Mouse (Mus musculus) stomach, embryonic 14.5 days (tissue): Measurements from ENCODE around the gene Lars2. TPM values are rescaled to one million over a fixed set of nuclear protein-coding genes. Genes with fewer than 3 reads are reported as not detected.
"Not testable (repeated sequence)": the region's sequence is repeated elsewhere in the genome, so short reads cannot be mapped to it uniquely, and the experiment has no call there.

Experiments used
- ATAC-seq: fragments of 200-750 bp; cut with Nextera tagmentation; 2 replicates; pipeline ENCODE4 v1.8.0; 2017; ENCODE audit warnings: low read depth, moderate TSS enrichment; ENCODE audit not compliant: insufficient number of reproducible peaks, insufficient read depth, low FRiP score
- H3K27ac ChIP-seq: fragments of 300-500 bp; sonication (generic); 2 replicates; pipeline ENCODE4 v1.5.1; 2014; ENCODE audit warnings: mild to moderate bottlenecking, low read length, moderate library complexity, mixed read lengths
- H3K27me3 ChIP-seq: fragments of 300-500 bp; sonication (generic); 2 replicates; pipeline ENCODE4 v1.6.1; 2014; ENCODE audit warnings: low read length, control low read depth, mixed read lengths; ENCODE audit not compliant: control insufficient read depth, insufficient read depth
- H3K36me3 ChIP-seq: fragments of 300-500 bp; sonication (generic); 2 replicates; pipeline ENCODE4 v1.6.1; 2014; ENCODE audit warnings: mild to moderate bottlenecking, control low read depth, low read length, moderate library complexity, mixed read lengths; ENCODE audit not compliant: control insufficient read depth, insufficient read depth
- H3K4me1 ChIP-seq: fragments of 300-500 bp; sonication (generic); 2 replicates; pipeline ENCODE4 v1.6.1; 2014; ENCODE audit warnings: low read length, control low read depth, mixed read lengths; ENCODE audit not compliant: control insufficient read depth, insufficient read depth
- H3K4me2 ChIP-seq: fragments of 300-500 bp; sonication (generic); replicated peaks from 2 replicates; pipeline ENCODE4 v1.6.1; 2014; ENCODE audit warnings: low read depth, low read length, control low read depth
- H3K4me3 ChIP-seq: fragments of 300-500 bp; sonication (generic); 2 replicates; pipeline ENCODE4 v1.5.1; 2014; ENCODE audit warnings: low read depth, low read length, control low read depth
- H3K9ac ChIP-seq: fragments of 300-500 bp; sonication (generic); replicated peaks from 2 replicates; pipeline ENCODE4 v1.6.1; 2014; ENCODE audit warnings: low read depth, mild to moderate bottlenecking, control low read depth, low read length, moderate library complexity, mixed read lengths
- H3K9me3 ChIP-seq: fragments of 300-500 bp; sonication (generic); 2 replicates; pipeline ENCODE4 v1.6.1; 2016; ENCODE audit warnings: low read depth, low read length, control low read depth; ENCODE audit not compliant: control insufficient read depth
- WGBS: fragments of 180-500 bp; shearing (Covaris S2); extraction: QIAGEN DNeasy Blood & Tissue Kit; methylation state at CpG from one replicate; pipeline ENCODE4 v1.1.7; 2014; 5-methylcytosine and 5-hydroxymethylcytosine counted together
- polyA plus RNA-seq: library from polyadenylated mRNA; unstranded; fragments of >200 nt; fragmentation: Nextera tagmentation; extraction: Ambion mirVana; gene quantifications from 2 replicates; pipeline ENCODE4 v1.2.1, GENCODE M21; 2014

The Lars2 gene
- polyA plus RNA-seq = 1,824 and 1,882 TPM in 2 replicates

DNA sequence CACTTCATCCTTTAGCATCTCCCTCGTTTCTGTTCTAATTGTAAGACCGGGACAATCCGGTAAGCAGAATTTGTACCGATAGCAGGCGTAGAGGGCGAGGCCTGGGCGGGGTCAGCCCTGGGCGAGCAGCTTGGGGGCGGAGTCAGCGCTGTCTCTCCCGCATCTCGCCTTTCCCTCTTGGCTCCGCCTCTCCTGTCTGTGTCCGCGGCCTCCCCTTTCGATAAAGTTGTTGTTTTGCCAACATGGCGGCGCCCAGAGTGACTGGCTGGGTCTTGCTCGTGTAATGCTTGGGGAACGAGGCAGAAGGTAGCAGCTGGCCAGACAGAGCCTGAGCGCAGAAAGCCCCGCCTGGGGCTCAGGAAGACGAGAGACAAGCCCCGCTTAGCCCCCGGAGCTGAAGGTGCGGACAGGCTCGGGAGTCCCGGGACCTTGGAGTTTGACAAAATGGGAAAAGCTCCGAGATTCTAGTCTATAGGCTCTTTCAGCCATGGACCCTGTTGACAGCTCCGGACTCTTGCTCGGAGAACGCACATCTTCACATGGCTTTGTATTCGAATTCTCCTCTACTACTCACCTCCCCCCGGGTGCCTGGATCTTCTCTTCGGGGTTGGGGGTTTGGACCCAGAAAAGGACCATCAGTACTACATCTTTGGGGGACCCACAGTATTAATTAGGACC lies at the start of gene Lars2:
Lars2 (plus strand) TSS at position 220 of the 678 bp plus-strand sequence.
- ATAC-seq = peak; percentile 98
- H3K27me3 ChIP-seq = no peaks in the 10 kb centered on the region
- no peaks in the 10 kb centered on the region for H3K9me3 ChIP-seq
- peak within 1 kb of the TSS; percentile 77 for H3K27ac ChIP-seq
- H3K4me1 ChIP-seq = peaks cover 6% of the 10 kb centered on the region; the same call in 1 of the 2 replicates
- H3K36me3 ChIP-seq = peaks cover 3% of the 10 kb centered on the region
- peak within 1 kb of the TSS; percentile 57 for H3K4me3 ChIP-seq
- H3K4me2 ChIP-seq = peak within 1 kb of the TSS; percentile 58
- peak within 1 kb of the TSS; percentile 49 for H3K9ac ChIP-seq
- under 1% methylated on average over 35 of the region's 35 CpGs for WGBS

DNA sequence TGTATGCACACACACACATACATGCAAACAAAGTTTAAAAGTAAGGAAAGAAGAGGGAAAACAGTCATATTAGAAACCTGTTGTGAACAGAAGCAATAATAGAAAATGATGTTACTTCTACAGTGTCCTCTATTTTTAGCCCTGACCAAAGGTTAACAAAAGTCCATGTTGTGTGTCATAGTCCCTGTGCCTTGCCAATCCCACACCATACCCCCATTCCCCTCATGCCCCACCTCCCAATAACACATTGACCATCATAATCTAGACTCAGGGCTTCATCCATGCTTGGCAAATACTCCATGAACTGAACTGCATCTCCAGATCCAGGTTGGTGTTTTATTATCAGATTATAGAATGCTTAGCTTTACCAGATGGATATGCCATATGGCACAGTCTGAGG lies 40.6 kb upstream of the Lars2 start:
- no peaks in the 10 kb centered on the region for H3K27me3 ChIP-seq
- no peak overlapping the region for H3K27ac ChIP-seq
- H3K4me2 ChIP-seq = no peak overlapping the region
- H3K9ac ChIP-seq = no peak overlapping the region
- ATAC-seq = no peak
- no peaks in the 10 kb centered on the region for H3K4me1 ChIP-seq
- no peaks in the 10 kb centered on the region for H3K36me3 ChIP-seq
- no peak overlapping the region for H3K4me3 ChIP-seq
- no peaks in the 10 kb centered on the region for H3K9me3 ChIP-seq

DNA sequence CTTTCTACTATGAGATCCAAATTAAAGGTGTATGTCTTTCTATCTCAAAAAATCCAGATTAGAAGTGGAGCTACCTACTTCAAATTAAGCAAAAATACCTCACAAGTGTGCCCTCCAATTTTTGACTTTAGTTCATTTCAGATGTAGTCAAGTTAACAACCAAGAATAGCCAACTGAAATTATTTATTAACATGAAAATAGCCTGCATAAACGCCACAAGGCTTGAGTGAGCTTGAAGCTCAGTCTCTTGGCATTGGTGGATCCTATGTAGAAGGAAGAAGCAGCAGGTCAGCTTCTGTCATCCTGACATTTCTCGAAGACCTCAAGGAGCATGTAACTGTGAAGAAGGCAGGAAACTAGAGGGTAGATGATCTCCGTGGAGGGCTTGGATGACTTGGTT lies 38.4 kb upstream of the Lars2 start:
- Histone ChIP-seq H3K27ac (no peak overlapping the region), H3K4me2 (no peak overlapping the region), H3K4me3 (no peak overlapping the region), H3K9me3 (no peaks in the 10 kb centered on the region), H3K36me3 (no peaks in the 10 kb centered on the region), H3K27me3 (no peaks in the 10 kb centered on the region), H3K9ac (no peak overlapping the region), H3K4me1 (no peaks in the 10 kb centered on the region)
- 87% methylated on average over 3 of the region's 3 CpGs for WGBS
- no peak for ATAC-seq

DNA sequence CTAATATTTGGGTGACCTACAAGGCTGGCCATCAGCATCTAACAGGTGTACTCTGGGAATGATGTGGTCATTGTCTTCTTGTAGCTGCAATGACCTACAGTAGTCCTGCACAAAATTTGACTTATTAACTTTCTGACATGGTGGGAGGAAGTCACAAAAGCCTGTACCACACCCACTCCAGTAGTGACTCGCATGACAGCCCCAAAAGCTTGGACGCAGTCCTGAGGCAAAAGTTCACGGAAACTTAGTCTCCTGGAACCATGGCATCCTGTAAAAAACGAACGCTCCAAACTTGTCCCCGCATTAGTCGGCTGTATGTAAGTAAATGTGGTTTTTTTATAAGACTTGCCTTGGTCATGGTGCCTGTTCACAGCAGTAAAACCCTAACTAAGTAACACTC lies 36.9 kb upstream of the Lars2 start:
- WGBS = 92% methylated on average over 7 of the region's 7 CpGs
- no peak overlapping the region for H3K27ac ChIP-seq

DNA sequence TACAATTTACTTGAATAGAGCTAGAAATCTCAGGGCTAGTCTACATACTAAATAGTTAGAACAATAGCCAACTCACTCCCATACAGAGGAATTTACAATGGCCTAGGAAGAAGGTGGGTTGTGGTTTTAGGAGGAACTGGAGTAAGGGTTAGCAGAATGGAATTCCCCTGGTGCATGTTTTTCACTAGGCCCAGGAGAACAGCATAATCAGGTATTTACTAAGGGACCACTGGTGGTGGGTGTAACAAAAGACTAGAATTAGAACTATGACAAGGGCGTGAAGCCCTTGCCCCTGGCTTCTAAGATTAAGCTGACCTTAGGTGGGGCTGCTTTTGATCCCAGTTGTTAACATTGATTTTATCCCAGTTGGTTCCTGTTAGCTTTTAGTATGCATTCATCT lies 36.5 kb upstream of the Lars2 start:
- not testable (repeated sequence) for H3K4me1 ChIP-seq, H3K27me3 ChIP-seq, H3K36me3 ChIP-seq, H3K27ac ChIP-seq, H3K4me3 ChIP-seq, ATAC-seq, H3K9ac ChIP-seq, H3K9me3 ChIP-seq, H3K4me2 ChIP-seq
- 75% methylated on average over 1 of the region's 1 CpGs for WGBS

More for the DNA sequence above, 36.9 kb upstream of the Lars2 start:
- Histone ChIP-seq H3K27me3 (no peaks in the 10 kb centered on the region), H3K4me1 (no peaks in the 10 kb centered on the region), H3K4me3 (no peak overlapping the region), H3K36me3 (no peaks in the 10 kb centered on the region), H3K9ac (no peak overlapping the region), H3K4me2 (no peak overlapping the region), H3K9me3 (no peaks in the 10 kb centered on the region)
- ATAC-seq = no peak

DNA sequence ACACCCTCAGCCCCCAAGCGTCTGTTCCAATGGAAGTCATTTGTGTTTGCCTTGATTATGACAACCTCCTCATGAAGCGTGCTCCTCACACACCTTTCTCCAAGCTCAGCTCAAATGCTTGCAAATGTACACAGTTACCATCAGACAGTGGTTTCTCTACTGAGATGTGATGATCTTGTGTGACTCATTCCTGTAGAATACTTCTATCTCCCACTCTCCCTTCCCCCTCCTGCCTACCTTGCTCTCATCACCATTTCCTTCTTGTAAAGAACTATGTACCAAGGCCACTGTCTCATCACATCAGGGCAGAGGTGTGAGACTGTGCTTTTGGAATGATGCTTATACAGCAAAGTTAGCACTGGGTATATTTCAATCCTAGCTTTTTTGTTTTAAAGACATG lies 33.2 kb upstream of the Lars2 start:
- no peaks in the 10 kb centered on the region for H3K27me3 ChIP-seq
- WGBS = 80% methylated on average over 2 of the region's 2 CpGs
- H3K4me1 ChIP-seq = no peaks in the 10 kb centered on the region
- ATAC-seq = no peak
- no peak overlapping the region for H3K4me3 ChIP-seq
- no peak overlapping the region for H3K4me2 ChIP-seq
- H3K9ac ChIP-seq = no peak overlapping the region
- no peaks in the 10 kb centered on the region for H3K9me3 ChIP-seq
- H3K27ac ChIP-seq = no peak overlapping the region
- H3K36me3 ChIP-seq = no peaks in the 10 kb centered on the region

DNA sequence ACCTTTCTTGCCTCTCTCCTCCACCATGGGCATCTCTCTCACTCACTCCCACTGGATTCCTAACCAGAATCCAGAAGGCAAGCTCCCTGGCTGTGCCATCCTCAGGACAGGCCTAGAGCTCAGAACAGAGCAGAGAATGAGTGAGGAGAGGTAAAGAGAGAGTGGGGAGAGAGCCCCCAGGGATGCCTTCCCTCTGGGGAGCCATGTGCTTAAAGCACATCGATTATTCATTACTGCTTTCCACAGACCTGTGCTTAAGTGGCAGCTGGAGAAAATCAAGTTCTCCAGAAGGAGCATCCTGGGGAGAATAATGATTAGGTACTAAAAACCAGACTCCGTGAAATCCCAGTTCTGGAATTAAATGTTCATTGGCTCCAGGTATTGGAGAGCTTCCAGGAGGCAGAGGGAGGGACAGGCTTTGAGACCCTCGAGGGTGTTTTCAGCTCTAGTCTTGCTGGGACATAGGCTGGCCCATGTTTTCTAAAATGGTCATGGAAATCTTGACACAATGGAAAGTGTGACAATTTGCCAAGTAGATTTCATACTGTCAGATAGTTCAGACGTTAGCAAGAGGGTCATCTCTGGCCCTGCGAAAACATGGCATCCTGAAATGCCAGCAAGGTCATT lies 31.6 kb upstream of the Lars2 start:
- Histone ChIP-seq H3K9me3 (no peaks in the 10 kb centered on the region), H3K27me3 (no peaks in the 10 kb centered on the region), H3K27ac (no peak overlapping the region), H3K4me1 (no peaks in the 10 kb centered on the region), H3K9ac (no peak overlapping the region), H3K36me3 (no peaks in the 10 kb centered on the region), H3K4me2 (no peak overlapping the region), H3K4me3 (no peak overlapping the region)
- no peak for ATAC-seq
- WGBS = 53% methylated on average over 5 of the region's 5 CpGs

DNA sequence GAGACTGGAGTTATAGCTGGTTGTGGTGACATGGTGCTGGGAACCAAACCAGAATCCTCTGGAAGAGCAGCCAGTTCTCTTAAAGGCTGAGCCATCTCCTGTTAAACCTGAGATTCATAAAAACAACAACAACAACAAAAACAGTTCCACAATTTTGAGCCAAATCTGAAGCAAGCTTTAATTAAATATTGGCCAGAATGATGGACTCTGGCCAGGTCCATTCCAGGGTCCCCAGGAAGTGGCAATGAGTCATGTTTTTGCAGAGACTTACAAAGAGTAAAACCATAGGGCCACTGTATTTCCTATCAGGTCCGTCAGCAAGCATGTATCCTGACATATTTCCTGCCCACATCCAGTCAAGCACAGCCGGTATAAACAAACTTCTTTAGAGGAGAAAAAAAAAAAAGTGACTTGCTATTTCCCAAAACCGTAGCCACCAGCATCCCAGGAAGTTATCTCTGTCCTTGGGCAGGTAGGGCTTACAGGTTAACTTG lies 27.0 kb upstream of the Lars2 start:
- WGBS = 51% methylated on average over 3 of the region's 3 CpGs
- H3K9ac ChIP-seq = no peak overlapping the region
- no peaks in the 10 kb centered on the region for H3K9me3 ChIP-seq
- no peak for ATAC-seq
- H3K4me2 ChIP-seq = no peak overlapping the region
- no peaks in the 10 kb centered on the region for H3K36me3 ChIP-seq
- no peaks in the 10 kb centered on the region for H3K27me3 ChIP-seq
- H3K27ac ChIP-seq = no peak overlapping the region
- no peak overlapping the region for H3K4me3 ChIP-seq
- H3K4me1 ChIP-seq = no peaks in the 10 kb centered on the region
